Mouse (Mus musculus) lung, adult 2 months (tissue): ENCODE data around the gene Pdzd4.

Experiments
- CTCF ChIP-seq: fragments of 200-500 bp; IDR thresholded peaks from 2 replicates; pipeline ENCODE4 v1.5.1; 2011; ENCODE audit warnings: mild to moderate bottlenecking, low read length, control low read depth; ENCODE audit not compliant: insufficient read depth
- POLR2A ChIP-seq: fragments of 200-500 bp; IDR thresholded peaks from 2 replicates; pipeline ENCODE4 v1.6.1; 2011; ENCODE audit warnings: low read depth, mild to moderate bottlenecking, control low read depth, low read length, borderline replicate concordance; ENCODE audit errors: extremely low read depth

DNA sequence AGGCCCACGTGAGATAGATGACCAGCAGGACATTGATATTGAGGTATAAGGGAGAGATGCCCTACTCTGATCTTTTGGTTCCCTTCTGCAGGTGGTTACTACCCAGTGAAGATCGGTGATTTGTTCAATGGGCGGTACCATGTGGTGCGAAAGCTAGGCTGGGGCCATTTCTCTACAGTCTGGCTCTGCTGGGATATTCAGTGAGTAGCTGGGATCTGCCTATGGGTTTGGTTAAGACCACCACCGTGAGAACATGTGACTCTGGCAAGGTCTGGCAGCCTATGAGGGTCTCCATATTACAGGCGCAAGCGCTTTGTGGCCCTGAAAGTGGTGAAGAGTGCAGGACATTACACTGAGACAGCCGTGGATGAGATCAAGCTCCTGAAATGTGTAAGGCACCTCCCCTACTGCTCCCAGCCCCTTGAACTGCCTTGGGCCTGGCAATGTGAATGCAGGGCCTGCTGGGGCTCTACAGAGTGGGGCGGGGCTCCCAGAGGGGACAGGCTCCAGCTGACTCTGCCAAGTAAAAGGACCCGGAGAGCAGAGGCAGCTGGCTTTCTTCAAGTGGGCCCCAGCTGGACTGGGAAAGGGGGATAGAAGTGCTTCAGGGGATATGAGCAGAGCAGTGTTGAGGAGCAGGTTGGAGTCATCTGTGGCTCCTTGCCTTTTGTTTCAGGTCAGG, 49.8 kb downstream of the Pdzd4 start:
- TF ChIP-seq CTCF (no peak), POLR2A (0 out of 2 replicates have a peak, but pooled peaks have one; percentile 5)
